Mouse (Mus musculus) thymus, adult 2 months (tissue): ENCODE data around the gene Hivep1.

Source experiments
- CTCF ChIP-seq: fragments of 200-500 bp; IDR thresholded peaks from 2 replicates; pipeline ENCODE4 v1.5.1; 2012; ENCODE audit warnings: mild to moderate bottlenecking, control low read depth, low read length, moderate library complexity, borderline replicate concordance; ENCODE audit not compliant: control insufficient read depth, poor library complexity, insufficient read depth; ENCODE audit errors: extremely low read depth
- POLR2A ChIP-seq: fragments of 200-500 bp; IDR thresholded peaks from 2 replicates; pipeline ENCODE4 v1.6.1; 2012; ENCODE audit warnings: mild to moderate bottlenecking, low read length, control low read depth, moderate library complexity; ENCODE audit not compliant: control insufficient read depth, poor library complexity, insufficient read depth; ENCODE audit errors: extremely low read depth

GRCm38 (mm10) chr13:42092392-42093139, 40.7 kb downstream of the Hivep1 start:
- TF ChIP-seq CTCF, result no peak
- TF ChIP-seq POLR2A, result no peak
